Mouse (Mus musculus) embryonic fibroblast, embryonic 13.5 days (primary cell): ENCODE data around the gene Bex4. TPM values are rescaled to one million over a fixed set of nuclear protein-coding genes. Genes with fewer than 3 reads are reported as not detected.
"Not testable (repeated sequence)": the region's sequence is repeated elsewhere in the genome, so short reads cannot be mapped to it uniquely, and the experiment has no call there.

Experiments
- H3K27ac ChIP-seq: 2 replicates; pipeline ENCODE4 v1.5.1; 2012; ENCODE audit warnings: low read length, control low read depth, inconsistent platforms; ENCODE audit not compliant: insufficient read depth
- H3K4me1 ChIP-seq: 2 replicates; pipeline ENCODE4 v1.6.1; 2011; ENCODE audit warnings: low read length; ENCODE audit not compliant: control insufficient read depth, insufficient read depth
- H3K4me3 ChIP-seq: 2 replicates; pipeline ENCODE4 v1.5.1; 2011; ENCODE audit warnings: mild to moderate bottlenecking, control low read depth, low read length; ENCODE audit not compliant: insufficient read depth
- CTCF ChIP-seq: IDR thresholded peaks from 2 replicates; pipeline ENCODE4 v1.5.1; 2011; ENCODE audit warnings: mild to moderate bottlenecking, control low read depth, low read length, moderate library complexity, borderline replicate concordance; ENCODE audit not compliant: insufficient read depth
- POLR2A ChIP-seq: IDR thresholded peaks from 2 replicates; pipeline ENCODE4 v1.6.1; 2011; ENCODE audit warnings: low read depth, mild to moderate bottlenecking, control low read depth, low read length, moderate library complexity
- polyA plus RNA-seq: library from polyadenylated mRNA; stranded (reverse); fragments of >200 nt; gene quantifications from 2 replicates; pipeline ENCODE4 v1.2.4, GENCODE M21; 2011; ENCODE audit warnings: low read depth; ENCODE audit not compliant: missing spikeins, insufficient read length

Gene Bex4
- polyA plus RNA-seq, 1 experiment: not detected

DNA sequence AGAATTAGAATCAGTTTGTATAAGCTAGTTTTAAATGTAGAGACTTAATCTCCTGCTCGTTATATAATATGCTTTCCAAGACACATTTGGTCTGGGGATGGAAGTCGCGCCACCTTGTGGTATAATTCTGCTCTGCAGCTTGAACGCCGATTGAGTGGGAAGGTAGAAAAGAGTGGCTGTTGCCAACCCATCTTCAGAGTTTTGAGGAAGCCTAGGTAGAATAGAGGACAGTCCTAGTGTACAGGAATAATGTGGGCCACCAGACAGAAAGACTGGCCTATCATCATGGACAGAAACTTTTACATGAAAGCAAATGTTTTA lies 11.1 kb upstream of the Bex4 start:
- no peak for TF ChIP-seq POLR2A
- no peak for TF ChIP-seq CTCF
- Histone ChIP-seq H3K4me3 (no peak overlapping the region), H3K4me1 (no peaks in the 10 kb centered on the region), H3K27ac (no peak overlapping the region)

DNA sequence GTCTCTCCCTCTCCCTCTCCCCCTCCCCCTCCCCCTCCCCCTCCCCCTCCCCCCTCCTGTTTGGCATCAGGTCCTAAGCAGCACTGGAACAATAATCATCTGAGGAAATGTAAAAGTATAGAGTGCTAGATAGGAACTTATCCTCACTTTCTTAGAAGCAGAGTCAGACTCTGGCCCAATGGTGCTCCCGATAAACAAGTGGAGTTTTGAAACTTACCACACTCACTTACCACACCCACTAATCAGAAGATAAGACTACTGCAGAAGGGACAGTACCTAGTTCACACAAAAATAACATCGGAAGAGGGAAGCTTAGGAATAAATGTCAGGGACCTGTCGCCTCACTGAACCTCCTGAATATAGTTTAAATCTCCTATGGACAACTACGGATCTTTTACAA lies 3.2 kb upstream of the Bex4 start:
- H3K4me3 ChIP-seq: no peak overlapping the region
- no peaks in the 10 kb centered on the region for H3K4me1 ChIP-seq
- TF ChIP-seq POLR2A: no peak
- TF ChIP-seq CTCF: no peak
- H3K27ac ChIP-seq: no peak overlapping the region

DNA sequence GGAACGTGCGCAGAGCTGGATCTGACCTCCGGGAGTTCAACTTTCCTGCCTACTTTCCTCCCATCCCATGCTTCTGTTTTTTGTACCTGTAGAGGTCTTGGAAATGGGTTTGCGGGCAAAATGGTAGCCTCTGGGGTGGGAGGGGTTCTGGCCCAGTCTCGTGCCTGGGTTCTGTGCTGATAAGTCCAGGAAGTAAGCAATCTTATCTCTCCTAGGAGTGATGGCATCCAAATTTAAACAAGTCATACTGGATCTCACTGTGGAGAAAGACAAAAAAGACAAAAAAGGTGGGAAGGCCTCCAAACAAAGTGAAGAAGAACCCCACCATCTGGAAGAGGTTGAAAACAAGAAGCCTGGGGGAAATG lies 826 bp downstream of the Bex4 start:
- not testable (repeated sequence) for H3K27ac ChIP-seq, H3K4me1 ChIP-seq, H3K4me3 ChIP-seq

DNA sequence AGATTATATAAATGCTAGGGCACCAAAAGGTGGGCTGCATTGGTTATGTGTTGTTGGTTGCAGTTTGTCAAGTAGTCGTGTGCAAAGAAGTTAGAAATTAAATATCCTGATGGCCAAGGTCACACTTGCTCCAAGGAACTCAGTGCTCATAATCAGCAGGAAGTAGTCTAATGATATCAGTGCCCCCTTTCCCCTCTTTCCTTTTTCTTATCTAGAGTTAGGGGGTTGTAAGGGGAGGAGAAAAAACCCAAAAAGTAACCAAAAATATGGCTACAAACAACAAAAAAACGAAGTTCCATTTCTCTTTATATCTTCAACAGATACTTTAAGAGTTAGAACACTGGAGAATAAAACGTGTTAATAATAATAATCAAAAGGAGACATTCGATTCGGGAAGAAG lies 2.6 kb downstream of the Bex4 start:
- Histone ChIP-seq H3K4me3 (no peak overlapping the region), H3K4me1 (no peaks in the 10 kb centered on the region), H3K27ac (no peak overlapping the region)
- TF ChIP-seq POLR2A (no peak), CTCF (no peak)

DNA sequence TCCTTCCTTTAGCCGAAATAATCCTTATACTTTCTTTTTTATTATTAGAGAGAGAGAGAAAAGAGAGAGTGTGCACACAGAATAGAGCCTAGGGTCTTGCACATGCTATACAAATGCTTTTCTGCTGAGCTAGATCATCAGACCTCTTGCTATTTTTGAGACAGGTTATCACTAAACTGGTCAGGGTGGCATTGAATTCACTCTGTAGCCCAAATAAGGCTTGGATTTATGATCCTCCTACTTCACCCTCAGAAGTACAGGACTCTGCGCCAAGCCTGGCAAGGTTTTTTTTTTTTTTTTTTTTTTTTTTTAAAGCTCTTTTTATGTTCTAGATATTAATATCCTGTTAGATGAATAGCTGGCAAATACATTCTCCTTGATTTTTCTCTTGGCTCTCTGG lies 4.9 kb downstream of the Bex4 start:
- TF ChIP-seq POLR2A (no peak), CTCF (no peak)
- Histone ChIP-seq H3K4me1 (no peaks in the 10 kb centered on the region), H3K4me3 (no peak overlapping the region), H3K27ac (no peak overlapping the region)

DNA sequence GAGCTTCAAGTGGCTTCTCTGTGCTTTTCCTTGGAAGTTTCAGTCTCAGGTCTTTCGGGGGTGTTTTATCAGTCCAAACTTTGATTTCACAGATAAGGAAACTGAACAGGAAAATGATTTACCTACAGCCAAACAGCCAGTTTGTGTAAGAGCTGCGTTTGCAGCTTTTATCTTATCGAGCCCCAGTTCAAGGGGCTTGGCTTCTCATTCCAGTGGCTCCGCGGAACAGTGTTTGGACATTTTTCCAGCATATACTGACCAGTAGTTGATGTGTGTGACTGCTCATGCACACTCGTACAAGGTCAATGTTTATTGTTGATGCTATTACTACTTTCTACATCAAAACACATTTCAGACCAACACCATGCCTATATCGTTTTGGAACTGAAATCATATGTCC lies 5.4 kb downstream of the Bex4 start:
- H3K4me1 ChIP-seq: no peaks in the 10 kb centered on the region
- no peak overlapping the region for H3K27ac ChIP-seq
- TF ChIP-seq CTCF (no peak), POLR2A (no peak)
- H3K4me3 ChIP-seq: no peak overlapping the region

DNA sequence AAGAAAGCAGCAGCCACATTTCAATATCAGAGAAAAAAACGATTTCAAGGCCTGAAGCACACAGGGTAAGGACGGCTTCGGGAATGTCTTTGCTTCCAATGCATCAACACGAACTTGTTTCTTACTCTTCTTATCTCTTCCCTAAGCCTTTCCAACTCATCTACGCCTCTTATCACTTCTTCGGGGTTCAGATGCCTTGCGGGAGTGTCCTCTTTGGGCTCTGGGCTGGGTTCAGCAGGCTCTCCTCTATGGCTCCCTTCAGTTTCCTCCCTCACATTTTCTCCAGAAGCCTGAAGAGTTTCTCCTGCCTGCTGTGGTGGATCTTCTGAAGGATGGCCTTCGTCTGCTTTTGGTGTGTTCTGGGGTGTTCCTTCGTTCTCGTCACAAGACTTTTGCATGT lies 31.8 kb downstream of the Bex4 start:
- Histone ChIP-seq H3K27ac (no peak overlapping the region), H3K4me1 (no peaks in the 10 kb centered on the region), H3K4me3 (peak overlapping the region; percentile 67)
- TF ChIP-seq CTCF (no peak), POLR2A (no peak)

DNA sequence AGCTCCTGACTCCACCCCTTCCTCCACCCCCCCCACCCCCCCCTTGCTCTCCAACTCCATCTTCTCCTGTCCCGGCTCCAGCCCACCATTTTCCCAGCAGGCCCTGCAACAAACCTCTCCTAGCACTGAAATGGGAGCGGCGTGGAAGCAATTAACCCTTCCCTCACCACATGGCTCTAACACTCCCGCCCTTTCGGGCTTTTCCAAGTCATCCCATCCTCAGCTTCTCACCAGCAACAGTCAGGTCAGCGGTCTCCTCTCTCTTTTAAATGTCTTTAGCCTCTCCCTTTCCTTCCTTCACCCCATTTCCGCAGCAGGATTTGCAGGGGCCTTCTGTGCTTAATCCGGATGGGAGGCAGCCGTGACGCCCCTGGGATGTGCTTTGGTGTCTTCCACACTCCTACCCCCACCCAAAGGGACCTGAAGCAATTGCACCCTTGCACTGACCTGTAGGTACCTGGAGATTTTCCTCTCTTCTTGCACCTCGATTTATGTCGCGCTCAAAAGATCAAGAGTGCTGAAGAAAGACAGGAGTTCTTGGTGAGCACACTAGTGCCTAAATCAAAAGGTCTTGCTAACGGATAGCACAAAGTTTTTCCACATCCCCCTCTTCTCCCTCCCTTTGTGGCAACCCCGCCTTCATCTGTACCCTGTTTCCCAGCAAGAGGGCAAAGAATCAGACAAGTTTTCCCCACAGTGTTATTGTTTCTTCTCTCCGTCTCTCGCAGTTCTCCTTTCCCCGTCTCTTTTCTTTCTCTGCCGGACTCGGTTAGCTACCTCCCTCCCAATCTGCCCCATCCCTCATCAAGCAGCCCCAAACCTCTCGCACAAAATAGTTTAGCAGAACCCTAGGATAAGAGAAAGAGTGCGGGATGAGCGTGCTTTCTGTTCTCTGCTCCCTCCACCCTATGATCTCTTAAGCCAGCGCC lies 32.7 kb downstream of the Bex4 start:
- Histone ChIP-seq H3K27ac (peak overlapping the region; percentile 89), H3K4me1 (no peaks in the 10 kb centered on the region), H3K4me3 (peak overlapping the region; percentile 98)
- TF ChIP-seq CTCF: no peak
- no peak; the same call in 1 of the 2 replicates for TF ChIP-seq POLR2A

DNA sequence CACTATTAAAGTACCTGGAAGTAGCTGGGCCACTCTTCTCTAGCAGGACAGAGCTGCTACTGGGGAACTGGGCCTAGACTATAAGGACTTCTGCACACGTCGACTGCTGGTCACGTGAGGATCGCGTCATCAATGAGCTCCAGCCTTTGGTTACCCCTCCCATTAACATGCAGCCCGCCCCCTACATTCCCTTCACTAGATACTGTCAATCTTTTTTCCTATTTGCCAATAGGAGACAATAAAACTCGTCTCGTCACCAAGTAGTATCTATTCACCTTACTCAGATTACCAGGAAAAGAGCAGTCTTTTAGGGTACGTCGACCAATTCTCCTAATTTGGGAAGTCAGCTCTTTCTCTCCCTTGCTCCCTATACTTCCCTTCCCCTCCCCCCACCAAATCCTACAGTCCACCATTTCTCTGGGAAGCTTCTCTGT lies 33.3 kb downstream of the Bex4 start, which contains the start of gene Tceal8:
Tceal8 (minus strand) TSS at position 225 of the 434 bp plus-strand sequence.
- TF ChIP-seq CTCF (no peak), POLR2A (peak; percentile 92)
- Histone ChIP-seq H3K4me1 (no peaks in the 10 kb centered on the region), H3K27ac (peak within 1 kb of the TSS; percentile 90), H3K4me3 (peak within 1 kb of the TSS; percentile 98)

DNA sequence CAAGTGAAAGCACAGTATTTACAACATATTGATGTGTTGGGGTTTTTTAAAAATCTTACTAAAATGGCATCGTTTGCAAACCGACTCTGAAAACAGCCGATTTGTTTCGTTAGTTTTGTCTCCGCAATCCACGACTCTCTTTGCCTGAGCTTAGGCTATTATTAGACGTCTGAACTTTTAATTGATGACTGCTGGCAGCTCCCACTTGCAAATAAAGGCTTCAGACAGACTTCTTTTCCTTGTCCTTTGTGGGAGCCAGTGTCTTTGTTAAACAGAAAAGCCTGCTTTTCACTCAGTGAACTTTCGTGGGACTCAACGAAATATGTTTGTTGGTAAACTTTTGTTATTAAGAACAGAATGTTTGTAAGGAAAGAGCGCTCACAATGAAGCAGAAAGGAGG lies 34.0 kb downstream of the Bex4 start:
- no peak for TF ChIP-seq CTCF
- TF ChIP-seq POLR2A: no peak
- Histone ChIP-seq H3K4me1 (no peaks in the 10 kb centered on the region), H3K4me3 (peak overlapping the region; percentile 27), H3K27ac (peak overlapping the region; percentile 90)
